Mouse (Mus musculus) hindbrain, embryonic 14.5 days (tissue): ENCODE data around the gene Sash1. TPM values are rescaled to one million over a fixed set of nuclear protein-coding genes. Genes with fewer than 3 reads are reported as not detected.

ENCODE experiments used
- ATAC-seq: fragments of 200-750 bp; cut with Nextera tagmentation; 2 replicates; pipeline ENCODE4 v1.8.0; 2017; ENCODE audit warnings: moderate number of reproducible peaks, mild to moderate bottlenecking, moderate TSS enrichment, moderate library complexity; ENCODE audit not compliant: low FRiP score
- DNase-seq: peaks from one replicate; pipeline ENCODE4 v3.0.0-alpha.2; 2015; ENCODE audit warnings: low spot score
- H3K27ac ChIP-seq: fragments of 300-500 bp; sonication (generic); 2 replicates; pipeline ENCODE4 v1.5.1; 2014; ENCODE audit warnings: mild to moderate bottlenecking, moderate library complexity
- H3K27me3 ChIP-seq: fragments of 300-500 bp; sonication (generic); 2 replicates; pipeline ENCODE4 v1.6.1; 2014; ENCODE audit warnings: mild to moderate bottlenecking, low read length, mixed read lengths; ENCODE audit not compliant: control insufficient read depth, insufficient read depth
- H3K36me3 ChIP-seq: fragments of 300-500 bp; sonication (generic); replicated peaks from 2 replicates; pipeline ENCODE4 v1.6.1; 2014; ENCODE audit not compliant: control insufficient read depth, insufficient read depth
- H3K4me1 ChIP-seq: fragments of 300-500 bp; sonication (generic); replicated peaks from 2 replicates; pipeline ENCODE4 v1.6.1; 2014; ENCODE audit warnings: antibody characterized with exemption, low read length, mixed read lengths; ENCODE audit not compliant: control insufficient read depth, insufficient read depth
- H3K4me2 ChIP-seq: fragments of 300-500 bp; sonication (generic); replicated peaks from 2 replicates; pipeline ENCODE4 v1.6.1; 2014; ENCODE audit warnings: mild to moderate bottlenecking, moderate library complexity
- H3K4me3 ChIP-seq: fragments of 300-500 bp; sonication (generic); replicated peaks from 2 replicates; pipeline ENCODE4 v1.5.1; 2014; ENCODE audit warnings: mild to moderate bottlenecking, low read length
- H3K9ac ChIP-seq: fragments of 300-500 bp; sonication (generic); 2 replicates; pipeline ENCODE4 v1.6.1; 2014
- H3K9me3 ChIP-seq: fragments of 300-500 bp; sonication (generic); 2 replicates; pipeline ENCODE4 v1.6.1; 2016; ENCODE audit warnings: low read length; ENCODE audit not compliant: control insufficient read depth
- WGBS: fragments of 180-500 bp; shearing (Covaris S2); extraction: QIAGEN DNeasy Blood & Tissue Kit; methylation state at CpG from one replicate; pipeline ENCODE4 v1.1.7; 2014; 5-methylcytosine and 5-hydroxymethylcytosine counted together
- polyA plus RNA-seq: library from polyadenylated mRNA; unstranded; fragments of >200 nt; fragmentation: Nextera tagmentation; extraction: Ambion mirVana; gene quantifications from 2 replicates; pipeline ENCODE4 v1.2.1, GENCODE M21; 2014

Gene Sash1
- polyA plus RNA-seq, 1 experiment from 2014 or later, result 5.3 TPM

GRCm38 (mm10) chr10:8776791-8777190 lies 109.1 kb downstream of the Sash1 start:
- Histone ChIP-seq H3K4me2 (no peak overlapping the region), H3K36me3 (no peaks in the 10 kb centered on the region), H3K27me3 (no peaks in the 10 kb centered on the region), H3K4me1 (no peaks in the 10 kb centered on the region), H3K4me3 (no peak overlapping the region), H3K9ac (no peak overlapping the region), H3K9me3 (no peaks in the 10 kb centered on the region), H3K27ac (no peak overlapping the region)
- 98% methylated on average over 2 of the region's 2 CpGs for WGBS
- DNase-seq, result no peak
- ATAC-seq, result no peak

DNA sequence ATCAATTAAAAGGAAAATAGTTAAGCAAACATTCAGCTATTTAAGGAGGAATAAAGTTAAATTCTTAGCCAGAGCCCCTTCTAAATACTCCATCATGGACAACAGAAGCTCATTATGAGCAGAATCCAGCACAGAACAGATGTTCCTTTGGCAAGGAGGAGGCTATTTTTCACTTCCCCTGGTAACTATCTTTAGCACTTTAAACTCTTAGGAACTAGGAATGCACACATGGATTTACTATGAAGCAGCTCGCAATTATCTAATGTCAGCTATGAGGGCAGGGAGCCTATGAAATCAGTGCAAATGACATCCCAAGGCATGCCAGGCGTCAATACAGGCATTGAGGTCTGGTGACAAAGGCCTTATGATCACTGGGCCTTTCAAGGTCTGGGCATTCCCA lies 110.1 kb downstream of the Sash1 start:
- no peak overlapping the region for H3K4me2 ChIP-seq
- H3K4me3 ChIP-seq, result no peak overlapping the region
- no peaks in the 10 kb centered on the region for H3K36me3 ChIP-seq
- no peak overlapping the region for H3K27ac ChIP-seq
- 83% methylated on average over 2 of the region's 2 CpGs for WGBS
- no peaks in the 10 kb centered on the region for H3K9me3 ChIP-seq
- no peak overlapping the region for H3K9ac ChIP-seq
- ATAC-seq (no peak), DNase-seq (no peak)
- H3K27me3 ChIP-seq, result no peaks in the 10 kb centered on the region
- no peaks in the 10 kb centered on the region for H3K4me1 ChIP-seq

GRCm38 (mm10) chr10:8772464-8773209 lies 113.2 kb downstream of the Sash1 start:
- 85% methylated on average over 4 of the region's 4 CpGs for WGBS

GRCm38 (mm10) chr10:8770931-8771653 lies 114.8 kb downstream of the Sash1 start:
- DNase-seq (no peak), ATAC-seq (no peak)
- no peak overlapping the region for H3K4me2 ChIP-seq
- H3K9me3 ChIP-seq, result no peaks in the 10 kb centered on the region
- H3K4me1 ChIP-seq, result no peaks in the 10 kb centered on the region
- H3K27ac ChIP-seq, result no peak overlapping the region
- 90% methylated on average over 12 of the region's 12 CpGs for WGBS
- 0 out of 2 replicates have a peak, but pooled peaks cover 2% of the 10 kb centered on the region for H3K36me3 ChIP-seq
- H3K4me3 ChIP-seq, result no peak overlapping the region
- H3K27me3 ChIP-seq, result no peaks in the 10 kb centered on the region
- H3K9ac ChIP-seq, result no peak overlapping the region

More at GRCm38 (mm10) chr10:8772464-8773209, 113.2 kb downstream of the Sash1 start:
- no peak overlapping the region for H3K9ac ChIP-seq
- no peaks in the 10 kb centered on the region for H3K9me3 ChIP-seq
- no peaks in the 10 kb centered on the region for H3K4me1 ChIP-seq
- 0 out of 2 replicates have a peak, but pooled peaks cover 2% of the 10 kb centered on the region for H3K36me3 ChIP-seq
- H3K27ac ChIP-seq, result no peak overlapping the region
- H3K4me2 ChIP-seq, result no peak overlapping the region
- H3K27me3 ChIP-seq, result no peaks in the 10 kb centered on the region
- DNase-seq (no peak), ATAC-seq (no peak)
- no peak overlapping the region for H3K4me3 ChIP-seq

DNA sequence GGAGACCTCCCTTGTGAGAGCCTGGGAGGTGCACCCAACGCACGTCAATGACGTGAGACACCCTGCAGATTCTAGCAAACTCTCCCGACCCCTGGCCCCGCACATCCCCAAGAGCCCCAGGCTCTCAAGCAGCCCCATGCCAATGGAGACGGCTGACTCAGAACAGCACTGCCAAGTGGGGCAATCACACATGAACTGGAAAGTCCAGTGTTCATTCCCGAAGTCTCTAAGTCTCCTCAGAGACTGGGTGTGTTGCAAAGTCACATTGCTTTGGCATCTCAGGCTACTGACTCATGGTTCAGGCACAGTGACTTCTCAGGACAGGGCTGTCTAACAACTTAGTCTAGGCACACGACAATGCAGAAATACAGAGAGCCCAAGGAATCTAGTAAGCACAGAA lies 117.2 kb downstream of the Sash1 start:
- Histone ChIP-seq H3K9me3 (no peaks in the 10 kb centered on the region), H3K4me2 (no peak overlapping the region), H3K9ac (no peak overlapping the region), H3K4me1 (no peaks in the 10 kb centered on the region), H3K36me3 (0 out of 2 replicates have a peak, but pooled peaks cover 2% of the 10 kb centered on the region), H3K27ac (no peak overlapping the region), H3K27me3 (no peaks in the 10 kb centered on the region), H3K4me3 (no peak overlapping the region)
- DNase-seq (no peak), ATAC-seq (no peak)
- 91% methylated on average over 8 of the region's 8 CpGs for WGBS

GRCm38 (mm10) chr10:8767381-8767780 lies 118.5 kb downstream of the Sash1 start:
- 0 out of 2 replicates have a peak, but pooled peaks cover 2% of the 10 kb centered on the region for H3K36me3 ChIP-seq
- no peak for DNase-seq
- no peak overlapping the region for H3K4me2 ChIP-seq
- WGBS, result 88% methylated on average over 5 of the region's 5 CpGs
- H3K4me3 ChIP-seq, result no peak overlapping the region
- no peaks in the 10 kb centered on the region for H3K9me3 ChIP-seq
- no peaks in the 10 kb centered on the region for H3K27me3 ChIP-seq
- H3K27ac ChIP-seq, result no peak overlapping the region
- ATAC-seq, result no peak
- no peak overlapping the region for H3K9ac ChIP-seq
- peaks cover 12% of the 10 kb centered on the region for H3K4me1 ChIP-seq

DNA sequence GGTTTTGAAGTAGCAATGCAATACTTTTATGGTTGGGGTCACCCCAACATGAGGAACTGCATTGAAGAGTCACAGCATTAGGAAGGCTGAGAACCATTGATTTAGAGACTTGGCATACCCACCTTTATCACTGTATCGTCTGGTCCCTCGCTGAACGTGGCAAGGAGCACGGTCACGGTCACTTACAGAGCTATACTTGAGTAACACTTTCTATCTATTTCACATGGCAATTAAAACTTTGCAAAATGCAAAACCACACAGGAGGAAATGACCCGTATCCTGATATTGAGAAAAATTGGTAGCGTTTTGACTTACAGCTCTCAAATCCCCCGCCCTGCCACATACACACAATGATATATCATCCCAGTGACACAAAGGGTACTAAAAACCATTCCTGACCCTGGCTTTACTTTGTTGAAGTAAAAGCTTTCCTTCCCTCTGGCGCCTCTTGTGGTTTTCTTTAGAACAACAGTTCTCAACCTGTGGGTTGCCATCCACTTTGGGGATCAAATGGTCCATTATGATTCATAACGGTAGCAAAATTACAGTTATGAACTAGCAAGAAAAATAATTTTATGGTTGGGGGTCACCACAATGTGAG lies 119.8 kb downstream of the Sash1 start:
- H3K27ac ChIP-seq, result no peak overlapping the region
- H3K36me3 ChIP-seq, result 0 out of 2 replicates have a peak, but pooled peaks cover 2% of the 10 kb centered on the region
- no peak overlapping the region for H3K9ac ChIP-seq
- ATAC-seq (no peak), DNase-seq (no peak)
- H3K4me1 ChIP-seq, result peaks cover 22% of the 10 kb centered on the region
- H3K4me2 ChIP-seq, result no peak overlapping the region
- no peak overlapping the region for H3K4me3 ChIP-seq
- WGBS, result 81% methylated on average over 10 of the region's 10 CpGs
- H3K27me3 ChIP-seq, result no peaks in the 10 kb centered on the region
- no peaks in the 10 kb centered on the region for H3K9me3 ChIP-seq

GRCm38 (mm10) chr10:8762771-8763170 lies 123.1 kb downstream of the Sash1 start:
- peak overlapping the region; percentile 49 for H3K9ac ChIP-seq
- peaks cover 35% of the 10 kb centered on the region for H3K4me1 ChIP-seq
- WGBS, result 25% methylated on average over 12 of the region's 12 CpGs
- DNase-seq (no peak), ATAC-seq (peak; percentile 29; the same call in 1 of the 2 replicates)
- peak overlapping the region; percentile 67 for H3K27ac ChIP-seq
- H3K27me3 ChIP-seq, result no peaks in the 10 kb centered on the region
- no peaks in the 10 kb centered on the region for H3K36me3 ChIP-seq
- H3K4me2 ChIP-seq, result peak overlapping the region; percentile 52
- H3K4me3 ChIP-seq, result peak overlapping the region; percentile 24; the same call in 1 of the 2 replicates
- no peaks in the 10 kb centered on the region for H3K9me3 ChIP-seq

- 3% methylated on average over 14 of the region's 14 CpGs for WGBS
- peak overlapping the region; percentile 49 for H3K9ac ChIP-seq
- H3K4me1 ChIP-seq, result peaks cover 40% of the 10 kb centered on the region
- H3K36me3 ChIP-seq, result no peaks in the 10 kb centered on the region
- peak overlapping the region; percentile 52 for H3K4me2 ChIP-seq
- no peaks in the 10 kb centered on the region for H3K9me3 ChIP-seq
- H3K27me3 ChIP-seq, result no peaks in the 10 kb centered on the region
- ATAC-seq (peak; percentile 31), DNase-seq (peak; percentile 50)
- peak overlapping the region; percentile 24 for H3K4me3 ChIP-seq
- peak overlapping the region; percentile 67 for H3K27ac ChIP-seq
Observed at GRCm38 (mm10) chr10:8762209-8762701, 123.6 kb downstream of the Sash1 start.
